Mouse (Mus musculus) megakaryocyte, embryonic 14.5 days (primary cell): ENCODE data around the gene Rnf207. TPM values are rescaled to one million over a fixed set of nuclear protein-coding genes. Genes with fewer than 3 reads are reported as not detected.

Experiments
- H3K27me3 ChIP-seq: replicated peaks from 2 replicates; pipeline ENCODE3; 2012; ENCODE audit warnings: inconsistent platforms
- H3K36me3 ChIP-seq: replicated peaks from 2 replicates; pipeline ENCODE3; 2012; ENCODE audit warnings: low read length, inconsistent platforms, mixed read lengths
- H3K4me1 ChIP-seq: 2 replicates; pipeline ENCODE4 v1.6.1; 2012; ENCODE audit warnings: inconsistent platforms
- H3K4me3 ChIP-seq: replicated peaks from 2 replicates; pipeline ENCODE3; 2012; ENCODE audit warnings: moderate library complexity, mild to moderate bottlenecking, inconsistent platforms
- H3K9me3 ChIP-seq: 2 replicates; pipeline ENCODE4 v1.6.1; 2012; ENCODE audit warnings: inconsistent platforms
- FLI1 ChIP-seq: IDR thresholded peaks from 2 replicates; pipeline ENCODE4 v1.6.1; 2012; ENCODE audit warnings: low read length, inconsistent platforms, mixed read lengths
- GATA1 ChIP-seq: IDR thresholded peaks from 3 replicates; pipeline ENCODE4 v1.6.1; 2012; ENCODE audit warnings: mixed read lengths, low read length, inconsistent platforms, borderline replicate concordance
- polyA plus RNA-seq: library from polyadenylated mRNA; stranded (reverse); fragments of >175 nt; gene quantifications from 2 replicates; pipeline ENCODE4 v1.2.3, GENCODE M21; 2012; ENCODE audit warnings: low replicate concordance; ENCODE audit not compliant: insufficient read depth

The Rnf207 gene
- 1.8 and 3.8 TPM in 2 replicates for polyA plus RNA-seq

DNA sequence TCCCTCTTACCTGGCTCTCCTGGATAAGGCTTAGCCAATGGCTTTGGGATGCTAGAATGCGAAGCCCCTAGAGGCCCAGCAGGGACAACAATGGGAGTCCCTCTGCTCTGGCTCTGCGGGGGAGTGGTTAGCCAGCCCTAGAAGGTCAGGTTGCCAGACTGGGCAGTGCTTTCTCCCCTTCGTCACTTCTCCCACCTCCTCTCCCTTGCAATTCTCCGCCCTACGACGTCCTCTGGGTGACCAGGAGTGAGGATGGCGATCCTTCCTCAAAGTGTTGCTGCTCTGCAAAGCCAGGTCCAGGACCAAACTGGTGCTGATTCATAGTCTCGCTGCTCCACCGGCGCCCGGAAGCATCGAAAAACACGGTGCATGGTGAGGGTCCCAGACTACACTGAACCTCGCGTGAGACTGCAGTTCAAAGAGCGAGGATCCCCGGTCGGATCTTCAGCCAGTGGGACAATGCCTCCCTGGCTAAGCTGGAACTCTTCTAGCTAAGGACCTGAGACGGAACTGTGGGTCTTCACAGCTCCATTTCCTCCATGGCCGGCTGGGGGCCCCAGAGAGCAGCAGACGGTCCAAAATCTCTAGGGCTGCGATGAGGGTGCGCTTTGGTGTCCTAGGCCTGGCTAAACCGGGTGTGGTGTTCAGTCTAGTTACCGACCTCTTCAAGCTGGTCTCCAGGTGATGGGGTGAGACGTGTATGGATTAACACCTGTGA, at the start of gene Rnf207:
Gene Rnf207 (minus strand): TSS at position 477 of the 718 bp plus-strand sequence.
- no peaks in the 10 kb centered on the region for H3K36me3 ChIP-seq
- TF ChIP-seq GATA1 (no peak), FLI1 (no peak)
- peaks cover 57% of the 10 kb centered on the region for H3K27me3 ChIP-seq
- H3K4me3 ChIP-seq = peak within 1 kb of the TSS; percentile 91
- no peaks in the 10 kb centered on the region for H3K9me3 ChIP-seq
- H3K4me1 ChIP-seq = peaks cover 40% of the 10 kb centered on the region

DNA sequence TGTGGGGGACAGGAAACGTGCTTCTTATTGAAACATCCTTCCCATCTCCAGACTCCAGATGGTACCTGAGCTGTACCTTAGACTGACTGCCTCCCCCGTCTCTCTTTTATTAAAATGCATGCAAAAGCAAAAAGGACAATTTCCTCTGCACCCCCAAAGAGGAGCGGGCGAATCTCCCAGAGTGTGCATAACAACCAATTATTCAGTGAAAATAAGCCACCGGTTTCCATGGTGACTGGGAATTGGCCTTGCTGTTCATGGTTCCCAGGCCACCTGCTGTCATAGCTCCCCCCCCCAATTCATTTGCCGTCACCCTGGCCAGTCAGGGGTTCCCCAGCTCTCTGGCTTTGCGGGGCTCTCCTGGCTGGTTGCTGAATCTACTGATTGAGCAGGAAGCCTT, 46.4 kb upstream of the Rnf207 start:
- TF ChIP-seq FLI1 (no peak), GATA1 (no peak)
- no peak overlapping the region for H3K4me3 ChIP-seq
- peaks cover 9% of the 10 kb centered on the region for H3K36me3 ChIP-seq
- no peaks in the 10 kb centered on the region for H3K9me3 ChIP-seq
- H3K27me3 ChIP-seq = peaks cover 34% of the 10 kb centered on the region
- H3K4me1 ChIP-seq = peaks cover 42% of the 10 kb centered on the region

DNA sequence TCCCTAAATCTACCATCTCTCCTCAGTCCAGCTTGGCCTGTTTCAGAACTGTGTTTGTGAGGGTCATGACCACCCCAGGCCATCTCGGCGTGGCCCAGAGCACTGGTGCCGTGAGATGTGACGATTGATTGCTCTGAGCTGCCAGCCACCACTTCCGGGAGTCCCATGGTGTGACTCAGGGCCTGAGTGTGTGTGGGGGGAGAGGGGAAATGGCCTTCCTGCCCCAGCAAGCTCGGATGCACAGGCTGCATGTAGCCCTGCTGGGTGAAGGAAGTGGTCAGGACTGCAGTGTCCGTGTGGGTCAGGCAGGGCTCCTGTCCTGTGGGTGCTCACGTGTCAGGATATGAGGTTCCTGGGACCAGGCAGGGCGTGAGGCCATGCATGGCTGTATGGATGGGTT, 43.4 kb upstream of the Rnf207 start:
- Histone ChIP-seq H3K27me3 (peaks cover 50% of the 10 kb centered on the region), H3K9me3 (no peaks in the 10 kb centered on the region), H3K4me3 (peak overlapping the region; percentile 82), H3K4me1 (peaks cover 52% of the 10 kb centered on the region), H3K36me3 (peaks cover 6% of the 10 kb centered on the region)
- TF ChIP-seq FLI1 = no peak

DNA sequence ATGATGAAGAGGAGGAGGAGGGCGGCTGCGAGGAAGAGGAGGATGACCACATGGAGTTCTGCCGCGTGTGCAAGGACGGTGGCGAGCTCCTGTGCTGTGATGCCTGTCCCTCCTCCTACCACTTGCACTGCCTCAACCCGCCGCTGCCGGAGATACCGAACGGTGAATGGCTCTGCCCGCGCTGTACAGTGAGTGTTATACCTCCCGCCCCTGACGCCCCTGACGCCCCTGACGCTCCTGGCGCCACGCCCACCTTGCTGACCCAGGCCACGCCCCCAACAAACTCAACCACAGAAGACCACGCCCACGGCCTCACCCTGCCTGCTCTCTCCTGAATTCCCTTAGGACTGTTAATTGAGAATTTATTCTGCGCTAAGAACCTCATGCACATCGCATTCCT, 42.1 kb upstream of the Rnf207 start:
- H3K27me3 ChIP-seq = peaks cover 49% of the 10 kb centered on the region
- H3K4me3 ChIP-seq = peak overlapping the region; percentile 87
- H3K9me3 ChIP-seq = no peaks in the 10 kb centered on the region
- TF ChIP-seq GATA1 (no peak), FLI1 (no peak)
- H3K4me1 ChIP-seq = peaks cover 50% of the 10 kb centered on the region
- H3K36me3 ChIP-seq = peaks cover 6% of the 10 kb centered on the region

- Histone ChIP-seq H3K4me3 (no peak overlapping the region), H3K36me3 (peaks cover 6% of the 10 kb centered on the region), H3K9me3 (no peaks in the 10 kb centered on the region), H3K27me3 (peaks cover 49% of the 10 kb centered on the region), H3K4me1 (peaks cover 47% of the 10 kb centered on the region)
- TF ChIP-seq GATA1 = no peak
- TF ChIP-seq FLI1 = no peak
These were observed 40.9 kb upstream of the Rnf207 start for GRCm38 (mm10) chr4:152359700-152360099.

GRCm38 (mm10) chr4:152355672-152356071, 36.9 kb upstream of the Rnf207 start:
- Histone ChIP-seq H3K9me3 (no peaks in the 10 kb centered on the region), H3K27me3 (peaks cover 65% of the 10 kb centered on the region), H3K4me3 (no peak overlapping the region), H3K4me1 (peaks cover 24% of the 10 kb centered on the region), H3K36me3 (no peaks in the 10 kb centered on the region)
- TF ChIP-seq GATA1 (no peak), FLI1 (no peak)

- TF ChIP-seq GATA1 (no peak), FLI1 (no peak)
- H3K4me1 ChIP-seq = peaks cover 19% of the 10 kb centered on the region
- H3K27me3 ChIP-seq = peaks cover 69% of the 10 kb centered on the region
- no peak overlapping the region for H3K4me3 ChIP-seq
- H3K9me3 ChIP-seq = no peaks in the 10 kb centered on the region
- H3K36me3 ChIP-seq = no peaks in the 10 kb centered on the region
These were observed 35.3 kb upstream of the Rnf207 start for GRCm38 (mm10) chr4:152353886-152354637.

GRCm38 (mm10) chr4:152351422-152352305, 32.9 kb upstream of the Rnf207 start:
- peaks cover 76% of the 10 kb centered on the region for H3K27me3 ChIP-seq
- TF ChIP-seq GATA1 (no peak), FLI1 (no peak)
- H3K9me3 ChIP-seq = no peaks in the 10 kb centered on the region
- H3K4me3 ChIP-seq = peak overlapping the region; percentile 23
- peaks cover 25% of the 10 kb centered on the region for H3K4me1 ChIP-seq
- H3K36me3 ChIP-seq = no peaks in the 10 kb centered on the region

DNA sequence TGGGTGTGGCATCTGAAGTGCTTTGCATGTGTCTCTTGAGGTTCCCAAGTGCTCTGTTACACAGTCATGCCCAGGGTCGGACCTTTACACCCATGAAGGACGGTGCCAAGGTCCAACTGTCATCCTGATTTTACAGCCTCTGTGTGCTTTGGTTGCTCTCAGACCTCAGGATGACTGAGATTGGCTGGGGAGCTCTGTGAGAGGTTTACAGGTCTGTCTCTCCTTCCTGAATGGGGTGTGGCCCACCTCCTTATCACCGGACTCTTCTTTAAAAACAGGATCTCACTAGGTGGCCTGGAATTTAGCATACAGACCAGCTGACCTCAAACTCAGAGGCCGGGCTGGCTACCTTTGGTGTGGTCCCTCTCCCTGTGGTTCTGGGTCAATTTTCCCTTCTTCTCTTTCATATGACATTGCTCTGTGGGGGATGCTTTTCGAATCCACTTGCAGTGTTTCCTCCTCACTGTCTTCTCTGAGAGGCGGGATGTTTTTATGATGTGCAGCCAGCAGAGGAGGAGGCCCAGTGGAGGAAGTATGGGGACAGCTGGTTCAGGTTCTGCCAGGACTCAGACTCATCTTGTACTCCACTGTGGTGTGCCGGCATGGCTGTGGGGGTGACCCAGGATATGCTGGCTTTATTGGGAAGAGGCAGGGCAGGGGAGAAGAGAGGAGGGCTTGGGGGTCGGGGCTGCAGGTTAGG, 32.1 kb upstream of the Rnf207 start:
- Histone ChIP-seq H3K9me3 (no peaks in the 10 kb centered on the region), H3K27me3 (peaks cover 71% of the 10 kb centered on the region), H3K36me3 (no peaks in the 10 kb centered on the region), H3K4me3 (no peak overlapping the region), H3K4me1 (peaks cover 33% of the 10 kb centered on the region)
- no peak for TF ChIP-seq FLI1
- TF ChIP-seq GATA1 = no peak
